Mouse (Mus musculus) lung, postnatal 10 days (tissue): ENCODE measurements around the gene Osbpl10.
"Not testable (repeated sequence)": the region's sequence is repeated elsewhere in the genome, so short reads cannot be mapped to it uniquely, and the experiment has no call there.

Experiments used
- DNase-seq: peaks from one replicate; pipeline ENCODE4 v3.0.0; 2021

Osbpl10 gene

DNA sequence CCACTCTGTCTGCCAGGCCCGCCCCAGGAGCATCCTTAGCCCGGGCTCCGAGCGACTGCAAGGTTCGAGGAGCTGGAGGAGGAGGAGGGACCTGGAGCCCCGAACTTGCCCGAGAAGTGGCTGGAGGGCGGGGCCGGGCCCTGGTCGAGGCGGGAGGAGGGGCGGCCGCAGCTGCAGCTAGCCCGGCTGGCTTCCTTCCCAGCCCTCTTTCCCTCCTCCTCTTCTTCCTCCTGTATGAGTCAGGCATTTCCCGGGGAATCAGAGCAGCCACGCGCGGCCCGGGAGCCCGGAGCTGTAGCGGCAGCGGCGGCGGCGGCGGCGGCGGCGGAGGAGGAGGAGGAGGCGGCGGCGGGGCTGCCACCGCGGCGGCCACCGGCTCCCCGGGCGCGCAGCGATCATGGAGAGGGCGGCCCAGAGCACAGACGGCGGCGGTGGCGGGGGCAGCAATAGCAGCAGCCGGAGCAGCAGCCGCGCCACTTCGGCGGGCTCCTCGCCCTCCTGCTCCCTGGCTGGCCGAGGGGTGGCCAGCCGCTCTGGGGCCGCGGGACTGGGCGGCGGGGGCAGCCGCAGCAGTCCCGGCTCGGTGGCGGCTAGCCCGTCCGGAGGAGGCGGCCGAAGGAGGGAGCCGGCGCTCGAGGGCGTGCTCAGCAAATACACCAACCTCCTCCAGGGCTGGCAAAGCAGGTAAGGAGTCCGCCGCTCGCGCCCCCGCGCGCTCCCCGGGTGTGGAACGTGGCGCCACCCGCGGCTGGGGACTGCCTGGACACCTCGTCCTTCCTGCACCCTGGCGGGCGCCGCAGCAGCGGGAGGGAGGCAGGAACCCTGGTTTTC, at the start of gene Osbpl10:
Osbpl10 (plus strand) TSS at position 289 of the 831 bp plus-strand sequence.
- peak; percentile 91 for DNase-seq

DNA sequence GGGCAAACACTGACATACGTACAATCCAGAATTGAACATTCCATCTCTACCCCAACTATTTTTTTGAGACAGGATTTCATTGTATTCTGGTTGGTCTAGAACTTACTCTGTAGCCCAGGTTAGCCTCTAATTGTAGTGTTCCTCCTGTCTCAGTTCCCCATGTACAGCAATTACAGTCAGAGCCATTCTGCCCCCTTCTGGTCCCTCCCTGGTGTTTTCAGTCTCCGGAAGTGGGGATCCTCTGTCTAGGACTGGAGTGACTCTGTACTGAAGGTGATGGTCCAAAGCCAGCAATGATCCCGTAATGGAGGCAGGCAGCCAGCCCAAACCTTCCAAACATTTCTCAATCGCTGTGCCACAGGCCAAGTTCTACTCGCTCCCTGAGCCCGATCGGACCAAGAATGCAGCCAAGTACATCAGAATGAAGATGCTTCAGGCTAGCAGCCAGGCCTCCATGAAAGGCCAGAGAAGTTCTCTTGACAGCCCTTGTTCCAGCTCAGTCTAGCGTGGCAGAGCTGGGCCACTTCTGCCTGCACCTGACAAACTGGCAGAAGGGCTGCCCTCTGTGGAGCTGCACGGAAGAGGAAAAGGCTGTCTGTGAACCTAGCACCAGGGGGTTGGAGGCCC, 47.8 kb upstream of the Osbpl10 start:
- DNase-seq: peak; percentile 86

- DNase-seq: no peak
These were observed 45.8 kb upstream of the Osbpl10 start for GRCm38 (mm10) chr9:114932607-114933006.

DNA sequence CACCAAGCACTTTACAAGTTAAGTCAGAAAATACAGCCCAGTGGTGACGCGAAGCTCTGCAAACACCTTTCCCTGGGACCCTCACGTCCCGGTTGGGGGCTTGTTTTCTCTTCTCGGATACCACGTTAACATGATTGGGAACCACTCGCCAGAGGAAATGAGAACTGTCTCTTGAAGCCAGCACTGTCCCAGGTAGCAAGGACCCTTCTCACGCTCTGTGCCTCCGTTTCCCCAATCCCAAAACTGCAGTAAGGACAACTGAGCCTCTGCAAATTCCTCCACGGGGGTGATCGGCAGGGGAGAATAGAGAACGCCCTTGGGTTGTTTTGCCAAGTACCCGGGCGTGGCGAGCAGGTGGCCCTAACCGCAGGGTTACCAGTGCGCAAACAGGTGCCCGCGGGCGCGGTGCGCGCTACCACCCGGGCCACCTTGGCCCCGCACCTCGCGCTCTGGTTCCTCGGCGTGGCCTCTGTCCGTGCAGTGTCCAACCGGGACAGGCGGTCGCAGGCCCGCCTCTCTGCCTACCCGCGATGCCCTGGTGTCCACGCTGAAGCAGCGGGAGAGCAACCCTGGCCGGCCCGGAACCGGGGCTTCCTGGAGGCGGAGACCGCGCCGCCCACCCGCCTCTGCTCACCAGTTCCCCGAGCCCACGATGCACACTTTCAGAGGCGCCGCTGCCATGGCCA, 45.2 kb upstream of the Osbpl10 start:
- no peak for DNase-seq

DNA sequence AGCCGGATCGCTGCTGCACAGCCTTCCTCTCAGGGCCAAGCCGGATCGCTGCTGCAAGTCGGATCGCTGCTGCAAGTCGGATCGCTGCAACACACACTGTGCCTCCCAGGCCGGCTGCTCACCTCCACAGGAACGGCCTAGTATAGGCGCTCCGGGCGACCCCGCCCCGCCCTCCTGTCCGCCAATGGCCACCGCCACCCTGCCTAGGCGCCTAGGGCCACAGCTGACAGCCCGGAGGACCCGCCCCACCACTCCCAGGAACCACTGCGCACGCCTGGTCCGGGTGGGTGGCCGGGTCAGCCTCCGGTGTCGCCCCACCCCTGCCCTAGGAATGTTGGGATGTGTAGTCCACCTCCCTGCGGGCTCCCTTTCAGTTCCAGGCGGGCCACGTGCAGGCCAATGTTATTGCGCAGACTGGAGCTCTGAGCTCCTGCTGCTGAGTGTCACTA, 44.6 kb upstream of the Osbpl10 start, which contains the start of gene Gpd1l:
Gpd1l (minus strand) TSS at position 265 of the 449 bp plus-strand sequence.
- DNase-seq: peak; percentile 98

DNA sequence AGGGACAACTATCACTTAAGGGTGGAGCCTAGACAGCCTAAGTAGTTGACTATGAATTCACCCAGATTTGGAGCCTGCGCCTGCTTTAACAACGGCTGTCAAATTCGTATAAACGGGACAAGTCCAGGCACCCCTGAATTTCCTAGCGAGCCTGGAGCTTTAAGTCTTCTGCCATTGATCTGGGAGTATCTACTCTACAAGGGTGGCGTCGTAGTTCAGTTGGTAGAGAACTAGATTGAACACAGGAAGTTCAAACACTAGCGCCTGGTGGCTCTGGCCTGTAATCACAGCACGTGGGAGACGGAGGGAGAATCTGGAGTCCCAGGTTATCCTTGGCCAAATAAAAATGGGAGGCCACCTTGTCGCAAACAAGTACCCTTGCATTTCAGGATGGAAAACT, 44.1 kb upstream of the Osbpl10 start:
- DNase-seq: peak; percentile 27

- DNase-seq: no peak
These were observed 43.0 kb upstream of the Osbpl10 start for GRCm38 (mm10) chr9:114935321-114935720.

DNA sequence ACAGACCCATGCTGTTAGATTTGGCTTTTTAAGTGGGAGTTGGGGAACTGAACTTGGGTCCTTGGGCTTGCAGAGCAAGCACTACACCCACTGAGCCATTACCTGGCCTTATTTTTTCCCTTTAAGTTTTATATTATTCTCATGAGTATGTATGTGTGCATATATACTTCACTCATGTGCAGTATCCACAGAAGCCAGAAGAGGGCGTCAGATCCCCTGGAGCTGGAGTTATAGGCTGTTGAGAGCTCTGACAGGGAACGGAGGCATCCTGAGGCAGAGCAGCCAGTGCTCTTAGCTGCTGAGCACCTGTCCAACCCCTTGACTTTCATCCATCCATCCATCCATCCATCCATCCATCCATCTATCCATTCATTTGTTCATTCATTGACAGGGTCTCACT, 41.7 kb upstream of the Osbpl10 start:
- no peak for DNase-seq

DNA sequence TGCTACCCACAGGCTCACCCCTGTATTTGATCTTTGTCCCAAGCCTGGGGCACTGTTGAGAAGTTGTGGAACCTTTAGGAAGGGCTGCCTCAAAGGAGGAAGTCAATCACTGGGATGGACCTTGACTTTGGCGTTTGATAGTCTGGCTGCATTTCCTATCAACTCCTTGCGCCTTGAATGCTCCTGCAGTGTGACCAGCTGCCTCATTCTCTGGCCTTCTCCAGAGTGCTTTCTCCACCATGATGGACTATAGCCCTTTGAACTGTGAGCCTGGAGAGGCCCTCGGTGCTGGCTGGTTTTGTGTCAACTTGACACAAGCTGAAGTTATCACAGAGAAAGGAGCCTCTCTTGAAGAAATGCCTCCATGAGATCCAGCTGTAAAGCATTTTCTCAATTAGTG, 33.7 kb upstream of the Osbpl10 start:
- DNase-seq: no peak

- no peak for DNase-seq
These were observed 32.8 kb upstream of the Osbpl10 start for GRCm38 (mm10) chr9:114945576-114945975.

- peak; percentile 34 for DNase-seq
These were observed 30.0 kb upstream of the Osbpl10 start for GRCm38 (mm10) chr9:114948395-114948794.

GRCm38 (mm10) chr9:114952866-114953265, 25.5 kb upstream of the Osbpl10 start:
- DNase-seq: no peak

GRCm38 (mm10) chr9:114955340-114955739, 23.0 kb upstream of the Osbpl10 start:
- DNase-seq: no peak

GRCm38 (mm10) chr9:114956945-114957344, 21.4 kb upstream of the Osbpl10 start:
- peak; percentile 65 for DNase-seq

- no peak for DNase-seq
These were observed 18.2 kb upstream of the Osbpl10 start for GRCm38 (mm10) chr9:114960043-114960789.

GRCm38 (mm10) chr9:114960844-114961243, 17.5 kb upstream of the Osbpl10 start:
- DNase-seq: no peak

DNA sequence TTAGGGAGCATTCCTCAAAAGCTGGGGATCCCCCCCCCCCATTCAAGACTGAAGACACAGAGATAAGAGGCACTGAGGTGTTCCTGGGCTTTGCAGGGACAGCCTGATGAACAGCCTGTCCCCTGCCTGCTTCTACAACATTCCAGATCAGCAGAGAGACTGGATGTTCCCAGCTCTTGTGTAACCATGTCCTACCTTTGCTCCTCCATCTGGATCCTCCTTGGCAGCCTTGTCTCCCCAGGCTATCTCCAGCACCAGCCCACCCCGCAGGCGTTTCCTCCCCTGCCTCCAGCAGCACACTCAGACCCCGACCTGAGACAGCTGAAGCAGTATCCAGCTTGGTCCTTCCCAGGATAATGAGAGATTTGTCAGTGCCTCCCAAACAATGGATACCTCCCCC, 14.3 kb upstream of the Osbpl10 start:
- DNase-seq: no peak

DNA sequence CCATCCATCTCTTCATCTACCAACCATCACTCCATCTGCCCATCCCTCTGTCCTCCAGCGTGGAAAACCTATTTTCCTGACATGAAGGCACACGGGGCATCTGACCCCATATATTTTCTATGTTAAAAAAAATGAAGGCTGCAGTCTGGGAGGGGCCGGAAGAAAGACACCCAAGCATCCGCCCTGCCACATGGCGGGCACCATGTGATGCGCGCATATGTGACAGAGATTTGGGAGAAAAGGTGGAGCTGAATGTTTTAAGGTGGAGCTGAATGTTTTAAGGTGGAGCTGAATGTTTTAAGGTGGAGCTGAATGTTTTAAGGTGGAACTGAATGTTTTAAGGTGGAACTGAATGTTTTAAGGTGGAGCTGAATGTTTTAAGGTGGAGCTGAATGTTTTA, 12.1 kb upstream of the Osbpl10 start:
- not testable (repeated sequence) for DNase-seq

GRCm38 (mm10) chr9:114977461-114978280, 698 bp upstream of the Osbpl10 start:
- DNase-seq: no peak

DNA sequence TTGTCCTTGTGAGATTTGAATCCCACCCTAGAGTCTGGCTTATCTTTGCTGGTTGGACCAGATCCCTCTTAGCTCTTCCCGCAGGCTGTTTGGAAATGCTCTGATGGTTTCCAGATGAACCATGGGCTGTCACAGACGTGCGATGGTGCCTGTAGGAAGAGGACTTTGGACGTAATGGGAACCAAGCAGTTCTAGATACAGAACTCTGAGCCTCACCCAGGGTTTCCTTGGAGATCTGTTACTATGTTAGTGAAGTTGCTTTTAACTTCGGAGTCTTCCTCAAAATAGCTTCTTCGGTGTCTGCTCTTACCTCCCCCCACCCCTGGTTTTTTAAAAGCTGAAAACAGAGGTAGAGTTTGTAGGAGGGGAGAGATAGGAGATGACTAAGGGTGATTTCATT, 1.6 kb downstream of the Osbpl10 start:
- no peak for DNase-seq

GRCm38 (mm10) chr9:114982689-114983360, 4.5 kb downstream of the Osbpl10 start, which contains the start of gene Rps27rt:
TSS of gene Rps27rt (minus strand) at chr9:114982739.
- DNase-seq: no peak
